Mouse (Mus musculus) mature B cell (primary cell): Measurements from ENCODE around the gene Tecrl.

Experiments
- in situ Hi-C: fragments of 300-500 bp; cut with MboI; formaldehyde crosslinking; loops from 2 replicates; pipeline ENCODE4 v1.14.3; 2019

The Tecrl gene

GRCm38 (mm10) chr5:83354846-83355561 is at the start of gene Tecrl:
Gene Tecrl (minus strand): TSS chr5:83355195.
- in situ Hi-C loops: no loop called here

- in situ Hi-C loops: no loop called here
These were observed 30.0 kb upstream of the Tecrl start for GRCm38 (mm10) chr5:83385021-83385420.

GRCm38 (mm10) chr5:83351615-83352014 is 3.4 kb downstream of the Tecrl start:
- in situ Hi-C loops: no loop called here

- in situ Hi-C loops: no loop called here
These were observed 15.9 kb downstream of the Tecrl start for GRCm38 (mm10) chr5:83339144-83339543.

GRCm38 (mm10) chr5:83267148-83267776 is 87.7 kb downstream of the Tecrl start:
- in situ Hi-C loops: no loop called here

DNA sequence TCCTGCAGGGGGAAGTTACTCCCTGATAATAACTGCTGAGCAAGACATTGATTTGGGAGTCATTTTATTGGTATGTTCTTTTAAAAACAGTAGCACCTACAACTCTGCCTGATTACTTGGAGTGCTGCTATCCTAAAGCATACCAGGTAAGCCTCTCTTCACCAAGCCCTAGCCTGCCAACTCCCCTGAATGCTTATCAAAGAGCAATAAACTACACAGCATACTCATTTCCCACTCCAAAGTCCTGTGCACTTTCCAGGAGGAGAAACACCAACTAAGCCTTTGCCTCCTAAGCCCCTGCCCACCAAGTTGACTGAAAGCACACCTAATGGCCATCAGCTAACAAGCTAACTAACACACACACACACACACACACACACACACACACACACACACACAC is 94.9 kb downstream of the Tecrl start:
- in situ Hi-C loops: no loop called here

- in situ Hi-C loops: no loop called here
These were observed 100.9 kb downstream of the Tecrl start for GRCm38 (mm10) chr5:83254141-83254540.

GRCm38 (mm10) chr5:83238848-83239452 is 116.0 kb downstream of the Tecrl start:
- in situ Hi-C loops: no loop called here
